Mouse (Mus musculus) right cerebral cortex, adult 18-20 months (tissue): ENCODE results near the gene Ctbp2.
"Not testable (repeated sequence)": the region's sequence is repeated elsewhere in the genome, so short reads cannot be mapped to it uniquely, and the experiment has no call there.

ENCODE experiments used
- DNase-seq: peaks from one replicate; pipeline ENCODE4 v3.0.0; 2022; ENCODE audit warnings: mixed read lengths

The Ctbp2 gene

GRCm38 (mm10) chr7:133117815-133118214 lies 6.3 kb downstream of the Ctbp2 start:
- DNase-seq, result no peak

GRCm38 (mm10) chr7:133116542-133116941 lies 7.6 kb downstream of the Ctbp2 start:
- DNase-seq, result no peak

- DNase-seq, result no peak
Observed at GRCm38 (mm10) chr7:133115886-133116285, 8.3 kb downstream of the Ctbp2 start.

GRCm38 (mm10) chr7:133114847-133115470 lies 9.2 kb downstream of the Ctbp2 start:
- no peak for DNase-seq

DNA sequence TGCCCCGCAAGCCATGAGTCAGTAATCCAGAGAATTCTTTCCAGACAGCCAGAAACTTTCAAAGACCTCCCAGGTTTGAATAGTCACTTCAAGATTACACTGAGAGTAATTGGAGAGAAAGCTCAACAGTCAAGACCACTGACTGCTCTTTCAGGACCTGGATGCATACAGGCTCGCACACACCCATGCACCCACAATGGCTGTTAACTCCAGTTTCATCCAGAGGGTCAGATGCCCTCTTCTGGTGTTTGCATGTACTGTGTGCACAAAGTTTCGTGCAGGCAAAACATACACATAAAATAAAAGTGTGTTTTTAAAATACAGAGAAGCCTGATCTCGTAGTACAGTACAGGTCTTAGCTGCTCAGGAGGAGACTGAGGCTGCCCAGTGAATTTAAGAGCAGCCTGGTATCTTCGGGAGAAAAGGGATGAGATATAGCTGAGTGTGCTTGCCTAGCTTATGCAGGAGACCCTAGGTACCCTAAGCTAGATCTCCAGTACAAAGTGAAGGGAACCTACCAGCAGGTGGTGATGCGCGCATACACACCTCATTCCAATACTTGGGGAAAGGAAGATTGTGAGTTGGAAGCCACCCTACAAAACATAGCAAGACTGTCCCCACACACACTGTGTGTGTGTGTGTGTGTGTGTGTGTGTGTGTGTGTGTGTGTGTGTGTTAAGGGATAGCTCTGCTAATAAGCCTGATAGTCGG lies 10.8 kb downstream of the Ctbp2 start:
- no peak for DNase-seq

DNA sequence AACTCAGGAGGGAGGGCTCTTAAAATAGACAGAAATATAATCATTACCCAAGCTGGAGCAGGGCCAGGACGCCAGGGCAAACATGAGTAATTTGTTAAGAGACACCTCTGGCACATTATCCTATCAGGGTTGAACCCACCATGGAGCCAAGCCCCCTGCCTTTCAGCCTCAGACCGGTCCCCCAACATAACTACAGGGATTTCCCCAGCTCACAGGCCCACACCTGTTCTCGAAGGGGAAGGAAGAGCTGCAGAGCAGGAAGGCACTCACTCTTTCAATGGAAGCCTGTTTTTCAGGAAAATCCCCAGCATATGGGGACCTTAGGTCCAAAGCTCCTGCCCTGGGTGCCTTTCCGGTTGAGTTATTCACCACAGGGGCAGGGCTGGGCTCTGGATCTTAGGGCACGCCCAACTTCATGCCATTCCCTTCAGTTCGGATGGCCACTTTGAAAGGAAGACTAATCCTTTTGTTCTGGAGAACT lies 11.8 kb downstream of the Ctbp2 start:
- no peak for DNase-seq

- no peak for DNase-seq
Observed at GRCm38 (mm10) chr7:133109442-133109841, 14.7 kb downstream of the Ctbp2 start.

GRCm38 (mm10) chr7:133108695-133109094 lies 15.5 kb downstream of the Ctbp2 start:
- DNase-seq, result peak; percentile 20

DNA sequence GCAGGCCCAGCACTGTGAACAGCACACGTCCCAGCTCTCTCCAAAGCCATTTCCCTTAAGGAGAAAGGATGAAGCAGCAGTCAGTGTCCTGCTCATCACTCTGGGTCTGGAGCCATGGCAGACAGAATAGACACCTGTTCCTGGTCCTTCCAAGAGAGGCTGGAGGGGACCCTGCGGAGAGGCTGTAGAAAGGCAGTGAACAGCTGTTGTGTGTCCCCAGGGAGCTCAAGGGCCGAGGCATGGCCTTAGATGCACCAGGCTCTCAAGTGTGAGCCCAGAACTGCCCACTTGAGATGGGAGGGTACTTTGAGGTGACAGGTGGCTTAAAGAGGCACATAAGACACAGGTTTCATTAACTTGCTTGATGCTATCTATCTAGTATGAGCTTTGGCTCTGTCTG lies 21.6 kb downstream of the Ctbp2 start:
- no peak for DNase-seq

DNA sequence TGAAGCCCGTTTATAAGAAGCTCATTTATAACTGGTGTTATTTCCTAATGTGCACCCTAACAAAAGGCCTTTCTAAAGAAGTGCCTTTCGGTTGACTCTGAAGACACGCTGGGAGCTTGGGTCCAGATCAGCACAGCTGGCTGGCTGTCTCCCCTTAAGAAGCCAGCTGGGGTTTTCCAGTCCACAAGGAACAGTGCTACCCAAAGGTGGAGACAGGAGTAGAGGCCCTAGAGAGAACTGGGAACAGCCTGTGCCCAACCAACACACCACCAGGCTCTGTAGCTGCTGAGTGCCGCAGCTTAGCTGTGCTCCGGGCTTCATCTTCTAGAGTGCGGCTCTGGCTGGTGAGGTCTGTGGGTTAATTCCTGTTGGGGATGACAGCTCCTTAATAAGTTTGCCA lies 23.1 kb downstream of the Ctbp2 start:
- no peak for DNase-seq

GRCm38 (mm10) chr7:133100178-133100577 lies 24.0 kb downstream of the Ctbp2 start:
- no peak for DNase-seq

DNA sequence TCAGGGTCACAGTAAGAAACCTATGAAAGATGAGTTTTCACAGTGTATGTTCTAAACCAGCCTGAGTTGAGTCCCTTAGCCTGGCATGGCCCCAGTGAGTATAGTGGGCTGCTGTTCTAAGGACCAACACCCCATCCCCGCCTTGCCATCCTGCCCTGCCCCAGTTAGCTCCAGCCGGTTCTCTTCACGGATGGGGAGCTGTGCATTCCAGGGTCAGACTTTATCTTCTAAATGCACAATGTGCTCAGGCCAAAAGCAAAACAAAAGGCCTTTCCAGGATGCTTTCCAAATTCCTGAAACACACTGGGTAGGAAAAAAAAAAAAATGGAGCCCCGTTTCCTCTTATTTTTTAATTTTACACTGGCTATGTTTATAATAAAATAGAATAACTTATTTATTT lies 24.9 kb downstream of the Ctbp2 start:
- DNase-seq, result no peak

- no peak for DNase-seq
Observed at GRCm38 (mm10) chr7:133098118-133098793, 25.9 kb downstream of the Ctbp2 start.

DNA sequence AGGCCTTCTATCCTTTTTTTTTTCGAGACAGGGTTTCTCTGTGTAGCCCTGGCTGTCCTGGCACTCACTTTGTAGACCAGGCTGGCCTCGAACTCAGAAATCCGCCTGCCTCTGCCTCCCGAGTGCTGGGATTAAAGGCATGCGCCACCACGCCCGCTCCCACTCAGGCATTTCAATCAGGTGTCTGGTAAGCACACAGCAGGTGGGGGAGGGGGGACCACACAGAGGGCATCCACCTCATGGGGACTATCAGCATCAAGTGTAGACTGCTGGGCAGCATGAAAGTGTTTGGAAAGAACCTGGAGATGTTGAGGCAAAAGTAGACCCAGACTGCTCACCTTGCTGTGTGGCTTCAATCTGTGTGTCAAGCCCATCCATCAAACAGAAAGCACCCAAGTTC lies 28.5 kb downstream of the Ctbp2 start:
- DNase-seq, result not testable (repeated sequence)

DNA sequence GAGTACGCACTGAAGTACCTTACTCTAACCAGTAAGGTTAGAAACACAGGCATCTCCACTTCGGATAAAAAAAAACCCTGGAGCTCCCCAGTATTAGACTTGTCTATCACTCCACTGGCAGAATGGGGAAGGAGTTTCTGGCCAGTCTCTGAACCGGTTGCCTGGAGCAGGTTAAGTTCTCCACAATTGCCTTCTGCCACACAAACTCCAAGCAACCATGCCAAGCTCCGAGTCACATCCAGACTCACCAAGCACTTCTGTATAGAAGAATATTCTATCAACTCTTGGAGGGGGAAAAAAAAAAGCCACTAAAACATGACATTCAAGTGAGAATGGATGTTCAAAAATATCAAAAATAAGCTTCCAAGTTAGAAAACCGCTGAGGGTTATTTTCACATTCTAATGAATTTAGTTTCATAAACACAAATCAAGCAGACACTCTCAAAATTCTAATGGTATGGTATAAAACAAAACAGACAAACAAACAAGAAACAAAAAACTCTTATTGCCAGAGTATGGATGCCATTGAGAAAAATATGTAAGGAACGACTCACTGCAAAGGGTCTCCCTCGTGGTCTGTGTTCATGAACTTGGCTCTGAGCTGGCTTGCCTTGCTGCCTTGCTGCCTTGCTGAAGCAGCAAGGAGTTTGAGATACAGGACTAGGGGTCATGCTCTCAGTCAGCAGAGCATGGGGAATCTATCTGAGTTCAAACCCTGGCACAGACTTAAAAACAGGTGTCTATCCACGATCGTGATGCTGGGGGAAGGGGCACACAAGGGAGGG lies 29.3 kb downstream of the Ctbp2 start:
- DNase-seq, result no peak

DNA sequence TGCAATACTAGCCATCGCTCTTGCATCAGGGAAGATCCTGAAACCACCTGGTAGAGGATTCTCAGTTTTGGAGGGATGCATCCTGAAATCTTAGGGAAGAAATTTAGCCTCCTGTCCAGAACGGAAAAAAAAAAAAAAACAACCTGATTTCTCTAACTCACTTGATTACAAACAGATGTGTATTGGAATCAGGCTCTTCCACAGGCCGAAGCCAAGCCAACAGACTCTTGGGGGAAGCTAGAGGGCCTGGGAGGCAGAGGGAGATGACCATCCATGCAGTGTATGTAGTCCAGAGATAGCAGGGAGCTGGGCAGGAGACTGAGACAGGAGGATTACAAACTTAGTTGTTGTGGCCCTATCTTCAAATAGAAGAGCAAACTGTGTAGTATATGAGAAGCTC lies 30.0 kb downstream of the Ctbp2 start:
- no peak for DNase-seq

DNA sequence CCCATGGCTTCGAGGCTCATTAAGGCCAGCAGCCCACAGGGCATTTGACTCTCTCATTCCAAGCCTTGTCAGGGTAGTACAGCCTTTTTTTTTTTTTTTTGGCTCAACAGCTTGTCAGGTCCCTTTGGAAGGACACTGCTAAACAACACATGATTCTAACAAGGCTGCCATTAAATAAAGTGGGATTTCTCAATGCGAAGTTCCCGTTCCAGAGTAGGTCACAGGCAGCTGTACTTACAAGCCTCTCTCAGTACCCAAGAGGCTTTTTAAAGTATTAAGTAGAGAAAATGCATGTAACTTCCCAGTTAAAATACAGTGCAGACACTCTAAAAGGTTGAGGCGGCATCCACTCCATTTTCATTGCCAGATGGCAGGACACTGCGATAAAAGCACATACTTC lies 30.4 kb downstream of the Ctbp2 start:
- no peak for DNase-seq

GRCm38 (mm10) chr7:133090641-133091040 lies 33.5 kb downstream of the Ctbp2 start:
- no peak for DNase-seq

DNA sequence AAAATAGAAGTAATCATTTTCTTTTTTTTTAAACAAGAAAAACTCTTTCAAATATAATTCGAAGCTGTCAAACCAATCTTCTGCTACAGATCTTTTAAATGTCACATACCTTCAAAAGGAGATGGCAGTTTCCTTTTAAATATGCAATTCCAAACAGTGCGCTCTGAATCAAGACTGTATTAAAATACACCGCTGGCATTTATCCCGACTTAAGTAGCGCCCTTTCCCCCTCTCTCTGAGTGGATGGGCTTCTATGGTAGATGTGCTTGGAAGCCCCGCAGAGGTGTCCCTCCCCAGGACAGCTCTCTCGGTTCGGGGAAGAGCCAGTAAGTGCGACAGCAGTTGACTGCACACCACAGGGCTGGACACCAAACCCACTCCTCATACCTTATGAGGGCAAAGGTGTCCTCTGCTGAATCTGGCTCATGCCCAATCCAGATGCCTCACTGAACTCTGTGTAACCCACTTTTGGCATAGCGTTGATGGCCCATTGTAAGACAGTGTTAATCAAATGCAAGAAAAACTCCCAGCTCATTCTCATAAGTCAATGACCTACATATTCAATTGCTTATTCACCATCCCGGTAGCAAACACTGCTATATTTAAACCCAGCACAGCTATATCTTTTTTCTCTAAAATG lies 34.4 kb downstream of the Ctbp2 start:
- no peak for DNase-seq

DNA sequence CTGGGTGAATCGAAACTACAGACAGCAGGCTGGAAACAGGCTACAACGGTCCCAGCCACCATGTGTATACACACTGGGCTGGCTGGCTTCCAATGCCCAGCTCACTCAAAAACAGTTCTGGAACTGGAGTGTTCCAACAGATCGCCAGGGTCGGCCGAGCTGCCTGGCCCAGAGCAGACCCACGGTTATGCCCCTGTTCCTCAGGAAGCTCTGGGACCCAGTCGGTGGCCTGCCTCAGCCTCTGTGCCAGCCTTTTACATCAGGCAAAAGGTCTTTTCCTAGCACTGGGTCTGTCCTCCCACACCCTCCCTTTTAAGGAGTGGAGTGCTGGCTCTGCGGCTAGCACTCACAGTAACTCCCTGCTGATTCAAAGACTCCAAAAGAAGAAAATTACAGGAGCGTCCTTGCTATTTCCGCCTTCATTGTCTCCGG lies 35.3 kb downstream of the Ctbp2 start:
- peak; percentile 59 for DNase-seq

- no peak for DNase-seq
Observed at GRCm38 (mm10) chr7:133088411-133088810, 35.7 kb downstream of the Ctbp2 start.

DNA sequence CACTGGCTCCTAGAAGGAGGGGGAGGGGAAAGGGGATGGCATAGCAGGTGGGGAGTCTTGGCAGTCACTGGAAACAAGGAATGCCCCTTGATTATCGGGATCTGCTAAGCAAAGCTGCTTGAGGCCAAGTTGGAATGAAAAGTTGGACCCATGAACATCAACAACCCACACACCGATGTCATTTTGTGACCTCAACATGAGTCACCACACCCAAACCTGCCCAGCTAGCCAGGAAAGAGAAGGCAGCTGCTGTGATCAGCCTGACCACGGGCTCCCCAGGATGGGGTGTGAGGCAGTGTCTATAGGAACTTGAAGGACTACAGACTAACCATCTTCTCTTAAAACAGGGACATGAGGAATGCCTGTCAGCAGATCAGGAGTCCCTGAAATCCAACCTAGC lies 38.7 kb downstream of the Ctbp2 start:
- DNase-seq, result no peak
